Mouse (Mus musculus) brain, adult 2 months (tissue): ENCODE data around the gene Car5a.
A peak's percentile ranks its signal among the peaks of the same experiment; 100 is the strongest.

Source experiments
- DNase-seq: peaks from one replicate; pipeline ENCODE4 v3.0.0; 2011; ENCODE audit warnings: low read depth, low spot score

Car5a gene

DNA sequence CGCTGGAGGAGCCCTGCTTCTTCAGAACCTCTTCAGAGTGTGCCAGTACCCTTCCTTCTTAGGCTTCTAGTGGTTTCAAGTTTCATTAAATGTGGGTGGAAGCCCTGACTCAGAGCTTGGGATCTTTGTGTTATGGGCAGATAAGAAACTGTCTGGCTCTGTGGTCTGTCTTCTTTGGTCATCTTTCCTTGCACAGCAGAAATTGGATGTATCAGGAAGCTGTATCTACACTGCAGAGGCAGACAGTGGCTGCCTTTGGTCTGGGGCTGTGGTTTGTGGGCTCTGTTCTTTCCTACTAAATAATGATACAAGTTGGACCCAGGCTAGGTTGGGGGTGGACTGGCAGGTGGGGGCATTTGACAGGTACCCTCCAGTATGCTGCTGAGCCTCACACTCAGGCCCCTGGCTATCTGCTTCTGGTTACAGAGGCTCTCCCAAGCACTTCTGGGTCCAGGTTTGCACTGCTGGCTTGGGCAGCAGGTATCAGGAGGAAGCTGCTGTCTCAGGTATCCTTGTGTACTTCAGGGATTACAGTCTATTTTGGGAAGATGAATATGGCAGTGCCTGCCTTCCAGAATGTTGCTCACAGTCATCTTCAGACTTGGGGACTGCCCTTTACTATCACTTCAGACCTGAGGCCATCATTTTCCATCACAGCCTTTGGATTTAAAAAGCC is 11.3 kb upstream of the Car5a start:
- peak; percentile 37 for DNase-seq

DNA sequence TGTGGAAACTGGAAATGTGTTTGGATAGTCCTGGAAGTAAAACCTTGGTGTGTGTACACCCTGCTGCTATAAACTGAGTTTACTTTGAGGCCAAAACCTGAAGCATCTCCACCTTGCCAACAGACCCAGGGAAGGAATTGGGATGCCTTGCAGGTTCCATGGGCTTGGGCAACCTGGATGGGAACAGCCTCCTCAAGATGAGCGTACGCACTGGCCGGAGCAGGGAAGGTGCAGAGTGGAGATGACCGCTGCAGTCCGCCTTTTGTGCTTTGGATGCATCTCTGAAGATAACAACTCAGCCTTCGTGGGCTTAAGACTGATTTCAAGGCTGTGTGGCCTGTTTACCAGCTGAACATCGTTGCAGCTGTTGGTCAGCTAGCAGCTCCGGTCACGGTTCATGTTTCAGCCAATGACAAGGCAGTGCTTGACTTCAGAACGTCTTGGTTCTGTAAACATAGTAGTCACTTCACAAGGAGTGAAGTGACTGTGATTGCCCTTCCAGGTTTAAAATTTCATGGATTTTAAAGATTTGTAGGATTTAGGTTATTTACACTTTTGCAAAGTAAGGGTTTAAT is 10.4 kb upstream of the Car5a start:
- no peak for DNase-seq

DNA sequence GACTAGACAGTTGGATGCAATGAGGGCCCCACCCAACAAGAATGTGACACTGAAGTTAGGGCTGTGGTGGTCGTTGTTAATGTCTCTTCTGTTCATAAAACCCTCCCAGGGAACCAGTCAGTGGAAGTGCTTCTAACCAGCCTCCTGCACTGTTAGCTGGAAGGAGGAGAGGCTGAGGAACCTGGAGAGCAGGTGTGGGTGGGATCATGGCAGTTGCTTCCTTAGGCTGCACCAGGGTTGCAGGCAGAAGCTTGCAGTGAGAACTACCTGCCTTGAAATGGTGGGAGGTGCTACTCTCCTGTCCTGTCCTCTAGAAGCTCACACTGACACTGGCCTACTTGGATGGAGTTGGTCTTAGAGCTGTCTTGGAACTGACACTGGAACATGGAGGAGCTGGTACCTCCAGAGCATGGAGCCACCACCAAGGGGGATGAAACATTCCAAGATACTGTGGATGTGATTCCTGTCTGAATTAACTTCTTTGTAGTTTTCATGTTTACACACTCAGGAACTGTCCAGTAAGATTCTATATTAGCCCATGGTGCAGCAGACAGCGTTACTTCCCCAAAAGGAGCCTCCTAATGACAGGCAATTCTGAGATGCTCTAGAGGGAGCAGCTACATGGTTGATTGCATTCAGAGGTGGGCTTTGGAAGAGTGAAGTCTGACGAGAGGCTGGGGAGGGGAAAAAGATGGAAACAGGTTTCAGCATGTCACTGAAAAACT is 9.3 kb upstream of the Car5a start:
- no peak for DNase-seq

DNA sequence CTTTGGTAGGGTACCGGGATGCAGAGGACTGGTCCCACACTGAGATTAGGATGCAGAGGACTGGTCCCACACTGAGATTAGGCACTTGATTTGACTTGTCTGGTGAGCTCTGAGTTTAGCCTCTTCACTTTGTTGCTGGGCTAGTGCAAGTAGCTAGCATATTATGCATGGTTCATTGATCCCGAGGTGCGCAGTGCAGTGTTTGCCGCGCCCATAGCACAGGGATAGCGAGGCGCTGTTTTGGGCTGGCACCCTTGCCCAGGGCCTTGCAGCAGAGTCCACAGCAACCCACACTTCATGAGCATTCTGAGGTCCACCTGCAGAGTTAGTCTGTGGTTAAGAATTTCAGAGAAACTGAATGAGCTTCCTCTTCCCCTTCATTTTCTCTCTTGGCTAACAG is 8.1 kb upstream of the Car5a start:
- no peak for DNase-seq

DNA sequence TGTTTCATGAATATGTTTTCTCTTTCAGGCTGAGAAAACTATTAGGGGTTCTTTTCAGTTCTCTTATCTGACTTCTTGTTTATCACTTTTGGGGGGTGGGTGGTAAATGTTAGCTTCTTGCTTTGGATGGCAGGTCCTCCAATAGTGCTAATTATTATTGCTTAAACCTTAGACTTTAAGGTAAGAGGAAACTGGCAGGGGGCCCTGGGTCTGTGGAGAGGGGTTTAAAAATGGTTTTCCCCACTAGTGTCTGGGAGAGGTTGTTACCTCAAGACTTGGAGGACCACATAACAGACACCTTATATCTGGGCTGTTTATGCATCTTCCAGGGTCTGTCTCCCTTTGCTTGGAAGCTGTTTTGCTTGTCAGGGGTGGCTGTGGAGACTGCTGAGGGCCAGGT is 7.4 kb upstream of the Car5a start:
- no peak for DNase-seq

DNA sequence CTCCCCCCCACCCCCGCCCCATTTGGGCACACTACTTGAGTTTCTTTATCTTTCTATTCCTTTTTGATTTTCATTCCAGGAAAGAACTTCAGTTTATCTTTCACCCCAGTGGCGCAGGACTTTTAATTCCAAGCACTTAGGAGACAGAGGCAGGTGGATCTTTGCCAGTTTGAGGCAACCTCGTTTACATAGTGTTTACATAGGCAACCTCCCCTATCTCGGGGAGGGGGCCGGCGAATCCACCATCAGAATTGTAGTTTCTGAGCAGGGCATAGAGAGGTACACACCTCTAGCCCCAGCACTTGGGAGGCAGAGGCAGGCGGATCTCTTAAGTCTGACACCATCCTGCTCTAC is 6.9 kb upstream of the Car5a start:
- no peak for DNase-seq

DNA sequence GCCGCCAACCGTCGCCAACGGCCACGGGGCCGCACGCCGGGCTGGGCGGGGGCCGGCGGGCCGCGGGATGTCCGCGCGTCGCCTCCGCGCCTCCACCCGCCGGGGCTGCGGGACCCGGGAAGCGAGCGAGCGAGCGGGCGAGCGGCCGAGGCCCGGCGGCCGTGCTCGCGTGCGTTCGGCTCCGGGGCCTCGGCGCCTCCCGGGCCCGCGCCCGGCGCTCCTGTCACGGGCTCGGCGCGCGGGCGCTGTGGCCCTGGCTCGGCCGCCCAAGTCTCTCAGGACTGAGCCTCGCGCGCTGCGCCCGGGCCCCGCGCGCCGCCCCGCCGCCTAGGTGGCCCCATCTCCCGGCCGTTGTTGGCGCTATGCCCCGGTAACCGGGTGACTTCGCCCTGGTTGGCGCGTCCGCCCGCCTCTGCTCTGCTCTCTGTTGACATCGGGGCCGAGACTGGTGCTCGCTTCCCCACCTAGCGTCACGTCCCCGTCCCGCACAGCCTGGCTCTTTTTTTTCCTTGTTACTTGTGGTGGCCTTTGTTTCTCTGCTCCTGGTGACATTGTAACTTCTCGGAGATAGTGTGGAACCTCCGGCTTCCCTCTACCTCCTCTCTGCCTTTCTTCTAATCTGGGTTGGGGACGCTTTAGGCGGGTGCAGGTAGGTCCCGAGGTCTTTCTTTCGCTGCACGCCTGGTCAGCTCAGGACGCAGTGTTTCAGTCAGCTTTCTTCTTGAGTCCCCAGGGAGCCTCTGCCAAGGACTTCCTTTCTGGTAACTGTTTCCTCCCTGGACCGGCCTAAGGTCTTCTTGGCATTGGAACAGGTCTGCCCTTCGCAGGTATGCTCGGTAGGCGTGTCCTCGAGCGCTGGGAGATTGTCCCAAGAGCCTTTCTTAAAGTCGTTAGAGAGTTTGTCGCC is 6.3 kb upstream of the Car5a start:
- DNase-seq, result peak; percentile 59

DNA sequence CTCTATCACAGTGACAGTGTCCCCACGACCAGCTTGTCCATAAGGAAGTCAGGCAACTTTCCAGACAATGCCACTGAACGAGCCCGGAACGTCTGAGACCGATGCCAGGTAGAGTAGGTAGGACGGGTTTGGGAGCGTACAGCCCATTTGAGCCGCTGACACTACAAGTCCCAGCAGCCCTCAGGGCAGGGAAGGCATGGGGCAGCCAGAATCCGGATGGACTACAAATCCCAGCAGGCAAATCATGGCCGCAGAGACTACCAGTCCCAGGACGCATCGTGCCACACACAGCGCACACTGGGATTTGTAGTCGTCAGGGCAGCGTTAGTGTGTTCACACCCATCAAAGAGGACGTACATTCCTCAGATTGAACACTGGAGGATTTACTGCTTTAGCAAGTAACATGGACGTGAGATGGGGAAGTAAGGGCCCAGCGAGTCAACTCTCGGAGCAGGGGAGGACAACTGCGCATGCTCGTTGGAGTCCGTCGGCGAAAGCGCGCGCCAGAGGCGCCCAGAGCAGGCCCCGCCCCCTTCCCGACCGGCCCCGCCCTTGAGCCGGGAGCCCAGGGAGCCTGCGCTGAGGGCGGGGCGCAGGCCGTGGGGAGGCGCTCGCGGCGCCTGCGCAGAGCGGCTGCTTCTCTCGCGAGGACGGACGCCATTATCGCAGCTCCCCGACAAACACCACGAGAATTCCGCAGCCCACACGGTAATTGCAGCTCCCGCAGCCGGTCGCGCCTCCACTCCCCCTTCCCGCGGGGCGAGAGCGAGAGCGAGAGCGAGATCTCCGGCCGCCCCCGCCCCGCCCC is 5.4 kb upstream of the Car5a start:
- peak; percentile 100 for DNase-seq

DNA sequence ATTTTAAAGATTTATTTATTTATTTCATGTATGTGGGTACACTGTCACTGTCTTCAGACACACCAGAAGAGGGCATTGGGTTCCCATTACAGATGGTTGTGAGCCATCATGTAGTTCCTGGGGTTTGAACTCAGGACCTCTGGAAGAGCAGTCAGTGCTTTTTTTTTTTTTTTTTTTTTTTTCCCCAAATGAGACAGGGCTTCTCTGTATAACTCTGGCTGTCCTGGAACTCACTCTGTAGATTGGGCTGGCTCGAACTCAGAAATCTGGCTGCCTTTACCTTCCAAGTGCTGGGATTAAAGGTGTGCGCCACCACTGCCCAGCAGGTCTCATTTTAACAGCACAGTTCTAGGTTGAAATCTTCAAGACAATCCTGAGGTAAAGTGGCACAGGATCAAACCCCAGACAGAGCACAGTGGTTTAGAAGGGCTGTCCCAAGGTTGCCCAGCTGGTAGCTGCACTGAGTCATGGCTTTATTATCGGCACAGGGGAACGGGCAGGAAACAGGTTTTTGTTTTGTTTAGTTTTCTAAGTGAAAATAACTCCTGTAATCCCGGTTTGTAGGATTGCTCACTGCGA is 4.6 kb upstream of the Car5a start, which contains the start of gene Banp:
Gene Banp, plus strand, starts transcription at position 529 of the 579 bp plus-strand sequence.
- DNase-seq, result no peak

DNA sequence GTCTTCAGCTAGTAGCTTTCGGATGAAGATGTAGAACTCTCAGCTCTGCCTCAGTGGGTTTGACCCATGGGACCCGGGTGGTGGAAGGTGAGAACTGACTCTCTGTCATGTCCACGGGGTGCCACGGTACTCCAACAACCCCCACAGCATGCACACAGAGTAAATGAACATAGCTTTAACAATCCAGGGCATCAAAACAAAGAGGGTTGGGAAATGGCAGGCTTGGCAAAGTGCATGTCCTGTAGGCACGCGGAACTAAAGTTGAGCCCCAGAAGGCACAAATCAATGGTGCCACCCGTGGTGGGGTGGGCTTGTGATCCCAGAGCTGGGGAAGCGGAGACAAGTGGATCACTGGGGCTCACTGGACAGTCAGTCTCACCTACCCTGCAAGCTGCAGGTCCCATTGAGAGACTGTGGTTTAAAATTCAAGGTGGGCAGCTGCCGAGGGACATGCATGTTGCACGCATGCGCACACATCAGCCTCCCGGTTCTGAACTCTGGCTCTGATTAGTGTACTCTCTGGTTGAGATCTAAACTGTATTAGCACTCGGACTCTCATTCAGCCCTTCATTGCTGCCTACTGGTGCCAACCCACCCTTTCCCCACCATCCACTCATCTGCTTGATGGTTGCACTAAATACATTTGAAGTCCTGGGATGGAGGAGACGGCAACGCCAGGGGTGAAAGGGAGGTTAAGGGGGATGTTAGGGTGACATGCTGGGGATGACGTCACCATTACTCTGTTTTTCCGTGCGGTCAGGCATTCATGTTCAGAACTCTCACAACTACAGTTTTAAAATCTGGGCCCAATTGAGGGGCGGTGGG is 3.8 kb upstream of the Car5a start:
- DNase-seq, result no peak

DNA sequence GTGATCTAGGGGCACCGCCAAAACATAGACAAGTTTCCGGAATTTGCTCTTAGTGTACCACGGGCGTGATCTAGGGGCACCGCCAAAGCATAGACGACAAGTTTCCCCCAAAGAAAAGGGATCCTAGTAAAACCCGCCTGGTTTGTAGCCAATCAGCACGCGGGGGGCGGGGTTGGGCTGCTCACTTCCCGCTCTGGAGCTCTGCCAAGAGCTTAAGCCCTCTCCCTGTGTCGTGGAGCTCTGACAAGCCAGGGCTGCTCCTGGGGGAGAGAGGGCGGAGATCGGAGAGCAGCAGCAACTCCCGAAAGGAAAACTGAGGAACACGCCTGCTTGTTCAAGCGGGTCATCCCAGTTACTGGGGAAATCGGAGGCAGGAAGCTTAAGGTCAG is 3.0 kb upstream of the Car5a start:
- DNase-seq, result peak; percentile 71

DNA sequence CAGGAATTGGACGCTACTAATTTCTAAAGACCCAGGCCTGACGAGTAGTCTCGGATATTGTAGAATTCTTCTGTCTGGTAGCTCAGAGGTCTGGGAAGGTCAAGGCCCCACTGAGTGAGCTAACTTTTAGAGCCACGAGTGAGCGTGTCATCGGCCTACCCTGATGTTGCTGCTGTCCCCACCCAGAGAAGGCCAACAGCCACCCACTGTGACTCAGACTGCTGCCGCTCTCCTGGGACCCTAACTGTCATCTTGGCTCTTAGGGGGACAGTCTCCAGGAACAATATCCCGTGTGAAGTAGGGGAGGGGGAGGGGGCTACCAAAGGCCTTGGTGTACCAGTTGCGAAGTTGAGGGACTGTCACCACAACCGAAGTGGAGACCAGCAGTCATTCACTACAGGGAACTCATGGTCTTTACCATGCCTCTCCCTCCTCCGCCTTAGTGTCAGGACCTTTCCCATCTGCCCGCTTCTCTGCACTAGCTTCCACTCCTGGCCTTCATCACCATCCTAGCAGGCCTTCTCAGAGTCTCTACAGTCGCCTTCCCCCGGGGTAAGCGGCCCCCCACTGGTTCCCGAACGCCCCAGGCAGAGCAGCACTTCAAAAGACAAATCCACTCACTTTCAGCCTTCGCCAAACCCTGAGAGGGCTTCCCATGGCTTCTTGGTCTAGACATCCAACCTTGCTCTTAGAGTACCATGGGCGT is 2.5 kb upstream of the Car5a start:
- no peak for DNase-seq

DNA sequence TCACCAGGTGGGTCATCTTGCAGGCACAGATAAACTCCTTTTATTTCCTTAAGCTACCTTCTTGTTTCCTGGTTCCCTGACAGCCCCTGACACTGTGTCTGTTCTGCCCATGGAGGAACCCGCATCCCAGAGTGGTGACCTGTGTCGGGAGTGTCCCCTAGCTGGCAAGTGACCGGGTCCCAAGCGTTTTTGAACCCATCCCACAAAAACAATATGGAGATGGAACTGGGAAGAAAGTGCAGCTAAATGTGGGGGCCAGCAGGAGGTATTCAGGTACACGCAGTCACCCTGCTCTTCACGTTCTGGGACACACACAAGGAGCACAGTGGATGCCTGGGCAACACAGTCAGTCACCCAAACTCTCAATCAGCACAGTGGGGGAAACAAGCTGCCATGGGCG is 1.6 kb upstream of the Car5a start:
- no peak for DNase-seq

DNA sequence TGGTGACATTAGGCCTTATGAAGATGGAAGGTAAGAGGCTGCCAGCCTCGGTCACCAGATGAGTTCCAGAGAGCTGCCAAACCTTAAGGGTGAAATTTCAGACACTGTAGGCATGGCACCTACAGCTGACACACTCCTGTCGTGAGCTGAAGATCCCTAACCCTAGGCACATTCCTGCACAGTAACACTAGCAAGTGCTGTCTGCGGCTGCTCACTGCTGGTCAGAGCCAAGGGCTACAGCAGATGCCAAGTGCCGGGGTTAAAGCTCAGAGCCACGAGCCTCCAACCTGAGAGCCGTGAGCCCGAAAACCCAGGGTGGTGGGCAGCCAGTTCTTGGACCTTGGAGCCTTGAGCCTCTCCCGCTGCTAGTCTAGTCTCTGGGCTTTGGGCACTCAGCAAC is 988 bp downstream of the Car5a start:
- no peak for DNase-seq

DNA sequence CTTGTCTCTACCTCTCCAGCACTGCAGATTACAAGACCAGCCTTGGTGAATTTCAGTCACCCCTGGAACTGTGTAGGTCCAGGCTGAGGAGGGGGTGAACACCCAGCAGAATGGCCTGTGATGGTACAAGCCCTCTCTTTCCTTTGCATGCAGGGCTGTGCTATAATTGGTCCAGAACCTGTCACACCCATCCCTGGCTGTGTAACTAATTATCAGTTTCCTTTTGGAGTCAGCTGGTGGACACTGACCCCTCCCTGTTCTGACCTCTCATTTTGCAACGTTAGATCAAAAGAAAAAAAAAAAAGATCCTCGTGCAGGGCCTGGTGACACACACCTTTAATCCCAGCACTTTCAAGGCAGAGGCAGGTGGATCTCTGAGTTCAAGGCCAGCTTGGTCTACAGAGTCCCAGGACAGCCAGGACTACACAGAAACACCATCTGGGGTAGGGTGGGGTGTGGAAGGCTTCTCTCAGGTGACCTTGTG is 1.6 kb downstream of the Car5a start:
- DNase-seq, result no peak

DNA sequence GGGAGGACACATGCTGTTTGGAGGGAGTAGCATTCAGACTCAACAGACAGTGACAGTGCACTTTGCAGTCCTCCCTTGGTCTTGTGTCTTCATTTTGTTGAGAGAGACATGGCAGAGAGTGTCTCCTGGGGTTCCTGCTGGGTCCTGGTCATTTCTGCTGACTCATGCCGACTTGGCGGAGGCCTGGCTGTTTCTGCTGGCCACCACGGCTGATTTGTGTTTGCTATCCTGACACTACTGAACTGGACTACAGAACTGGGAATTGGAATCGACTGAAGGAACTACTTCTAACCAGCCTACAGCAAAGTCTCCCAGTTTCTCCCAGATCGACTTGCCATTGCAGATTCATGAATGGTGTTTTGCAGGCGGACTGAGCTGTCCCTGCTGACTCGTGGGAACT is 6.0 kb downstream of the Car5a start:
- no peak for DNase-seq

DNA sequence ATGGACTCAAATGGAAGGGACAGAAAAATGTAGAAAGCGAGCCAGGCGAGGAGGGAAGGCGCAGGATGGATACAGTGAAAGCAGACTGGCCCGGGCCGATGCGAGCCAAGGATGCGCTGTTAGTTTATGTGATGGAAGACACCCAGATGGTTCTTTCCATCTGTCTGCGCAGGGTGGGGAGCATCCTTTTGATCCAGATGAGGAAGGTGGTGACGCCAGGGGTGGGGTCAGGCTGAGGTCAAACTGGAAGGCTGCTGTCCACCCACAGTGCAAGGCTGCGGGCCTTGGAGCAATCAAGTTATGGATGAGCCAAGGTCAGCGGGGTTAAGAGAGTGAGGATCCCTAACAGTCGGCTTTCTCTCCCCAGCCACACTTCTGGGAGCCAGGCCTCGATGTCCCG is 8.3 kb downstream of the Car5a start:
- DNase-seq, result no peak

DNA sequence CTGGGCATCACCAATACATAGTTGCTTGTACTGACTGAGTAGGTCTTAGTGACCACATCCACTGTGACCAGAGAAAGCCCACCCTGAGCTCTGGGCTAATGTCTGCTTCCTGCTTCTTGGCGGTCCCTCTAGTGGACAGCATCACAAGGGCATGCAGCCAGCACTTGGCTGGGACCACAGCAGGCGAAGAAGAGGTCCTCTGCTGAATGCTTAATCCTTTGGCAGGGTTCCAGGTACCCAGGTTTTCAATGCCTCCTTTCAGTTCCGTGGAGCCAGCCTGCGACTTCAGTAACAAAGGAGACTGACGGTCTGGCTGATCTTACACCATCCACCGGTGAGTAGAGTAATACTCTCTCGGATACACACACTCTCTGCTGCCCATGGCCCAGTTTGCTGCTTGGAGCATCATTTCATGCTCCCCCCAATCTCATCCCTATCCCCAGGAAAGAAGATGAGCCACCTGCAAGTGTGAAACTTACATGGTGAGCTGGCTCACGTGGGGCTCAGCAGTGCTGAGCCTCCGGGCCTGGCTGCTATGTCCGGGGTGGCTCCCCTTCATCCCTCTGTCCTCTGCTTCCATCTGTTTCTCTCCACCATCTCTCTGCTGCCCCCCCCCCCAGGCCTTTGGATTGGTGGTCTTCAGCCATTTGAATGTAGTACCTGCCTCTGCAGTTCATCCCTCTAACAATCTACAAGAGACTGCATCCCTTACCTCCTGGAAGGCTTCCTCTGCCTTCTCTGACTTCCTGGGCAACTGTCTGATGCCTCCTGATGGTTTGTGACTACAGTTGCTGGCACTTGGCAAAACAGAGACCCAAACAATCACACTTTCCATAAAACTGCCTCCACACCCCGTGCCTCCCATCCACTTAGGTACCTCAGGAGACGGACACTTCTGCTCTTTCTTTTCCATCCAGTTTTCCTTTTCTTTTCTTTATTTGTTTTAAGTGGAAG is 9.1 kb downstream of the Car5a start:
- peak; percentile 91 for DNase-seq
